16 mouse cellular contexts compared by ENCODE assay signal in genomic region chr13:29550203-29550602, GRCm38 (mm10).
DNase-seq lines count a peak whose midpoint lies in the region; ATAC-seq and TF ChIP-seq lines count a peak whose summit lies in the region.
"Had no signal": no experiment of that assay in that cellular context is flagged by ENCODE, and none has a peak within 500 bp of the region (broad histone marks: within the 10 kb centered on the region; RNA-seq: fewer than 3 reads in every experiment).

No protein-coding gene starts in this region.

- TF ChIP-seq POLR2A in limb, embryonic 14.5 days (IDR thresholded peaks at IDR 0.05; ENCODE audit: borderline replicate concordance, extremely low read depth, insufficient read depth, insufficient read length), result no peak

- H3K4me1 ChIP-seq in forebrain, embryonic 15.5 days, result peaks cover 9% of the 10 kb centered on the region
- H3K4me1 ChIP-seq in forebrain, embryonic 12.5 days, result no peaks in the 10 kb centered on the region
- H3K4me1 ChIP-seq in limb, embryonic 14.5 days (ENCODE audit: control insufficient read depth, insufficient read depth, low read length), result peaks cover 19% of the 10 kb centered on the region
- peaks cover 15% of the 10 kb centered on the region; the same call in 1 of the 2 replicates for H3K4me1 ChIP-seq in limb, embryonic 10.5 days
- H3K4me1 ChIP-seq in embryonic facial prominence, embryonic 14.5 days (ENCODE audit: control insufficient read depth, insufficient read depth, low read length), result peaks cover 9% of the 10 kb centered on the region; the same call in 1 of the 2 replicates
- H3K4me1 ChIP-seq in heart, postnatal 0 days (ENCODE audit: control insufficient read depth, insufficient read depth), result 0 out of 2 replicates have a peak, but pooled peaks cover 11% of the 10 kb centered on the region
- H3K4me1 ChIP-seq: hindbrain, embryonic 10.5 days had no signal

- no peaks in the 10 kb centered on the region for H3K27me3 ChIP-seq in forebrain, embryonic 15.5 days
- no peaks in the 10 kb centered on the region for H3K27me3 ChIP-seq in forebrain, embryonic 12.5 days
- no peaks in the 10 kb centered on the region for H3K27me3 ChIP-seq in limb, embryonic 14.5 days (ENCODE audit: control insufficient read depth, insufficient read depth, low read length)
- no peaks in the 10 kb centered on the region for H3K27me3 ChIP-seq in limb, embryonic 10.5 days (ENCODE audit: low read depth, poor library complexity, severe bottlenecking)
- no peaks in the 10 kb centered on the region for H3K27me3 ChIP-seq in embryonic facial prominence, embryonic 14.5 days (replicated peaks; ENCODE audit: control insufficient read depth, insufficient read depth, low read length)
- no peaks in the 10 kb centered on the region for H3K27me3 ChIP-seq in heart, postnatal 0 days (ENCODE audit: control insufficient read depth, insufficient read depth, low read length)
- H3K27me3 ChIP-seq: limb, embryonic 15.5 days; neural tube, embryonic 12.5 days had no signal

- peak; percentile 78 for ATAC-seq in forebrain, embryonic 15.5 days (replicated peaks)
- ATAC-seq in forebrain, embryonic 12.5 days (ENCODE audit: low FRiP score), result no peak
- no peak for ATAC-seq in limb, embryonic 14.5 days (ENCODE audit: low FRiP score, low read depth)
- no peak for ATAC-seq in embryonic facial prominence, embryonic 14.5 days (ENCODE audit: low read depth)
- peak; percentile 82 for ATAC-seq in heart, postnatal 0 days (ENCODE audit: insufficient read depth, low read depth)

- no peak overlapping the region for H3K4me3 ChIP-seq in forebrain, embryonic 15.5 days
- H3K4me3 ChIP-seq in forebrain, embryonic 12.5 days (replicated peaks), result no peak overlapping the region
- no peak overlapping the region for H3K4me3 ChIP-seq in limb, embryonic 14.5 days (replicated peaks; ENCODE audit: low read length)
- H3K4me3 ChIP-seq in limb, embryonic 10.5 days, result no peak overlapping the region
- H3K4me3 ChIP-seq in embryonic facial prominence, embryonic 14.5 days (ENCODE audit: low read depth, low read length), result no peak overlapping the region
- H3K4me3 ChIP-seq in heart, postnatal 0 days (ENCODE audit: low read depth, low read length), result no peak overlapping the region
- H3K4me3 ChIP-seq: hindbrain, embryonic 10.5 days; limb, embryonic 15.5 days; neural tube, embryonic 12.5 days had no signal

- no peaks in the 10 kb centered on the region for H3K36me3 ChIP-seq in forebrain, embryonic 15.5 days
- H3K36me3 ChIP-seq in forebrain, embryonic 12.5 days (replicated peaks), result no peaks in the 10 kb centered on the region
- no peaks in the 10 kb centered on the region; the same call in 1 of the 2 replicates for H3K36me3 ChIP-seq in limb, embryonic 14.5 days (ENCODE audit: control insufficient read depth, insufficient read depth, low read length)
- H3K36me3 ChIP-seq in limb, embryonic 10.5 days, result no peaks in the 10 kb centered on the region
- no peaks in the 10 kb centered on the region for H3K36me3 ChIP-seq in embryonic facial prominence, embryonic 14.5 days (ENCODE audit: control insufficient read depth, insufficient read depth, low read length)
- H3K36me3 ChIP-seq in heart, postnatal 0 days (replicated peaks; ENCODE audit: control insufficient read depth, insufficient read depth, low read length), result no peaks in the 10 kb centered on the region
- H3K36me3 ChIP-seq: hindbrain, embryonic 10.5 days; limb, embryonic 15.5 days; neural tube, embryonic 12.5 days had no signal

- WGBS in forebrain, embryonic 15.5 days, result 77% methylated on average over 6 of the region's 6 CpGs
- 92% methylated on average over 6 of the region's 6 CpGs for WGBS in forebrain, embryonic 12.5 days
- 84% methylated on average over 6 of the region's 6 CpGs for WGBS in limb, embryonic 14.5 days
- WGBS in limb, embryonic 10.5 days, result 91% methylated on average over 6 of the region's 6 CpGs
- WGBS in embryonic facial prominence, embryonic 14.5 days, result 84% methylated on average over 6 of the region's 6 CpGs
- 36% methylated on average over 6 of the region's 6 CpGs for WGBS in heart, postnatal 0 days

- no peak overlapping the region for H3K9ac ChIP-seq in forebrain, embryonic 15.5 days (replicated peaks)
- no peak overlapping the region for H3K9ac ChIP-seq in forebrain, embryonic 12.5 days
- no peak overlapping the region for H3K9ac ChIP-seq in limb, embryonic 14.5 days (ENCODE audit: low read depth, low read length, severe bottlenecking)
- no peak overlapping the region for H3K9ac ChIP-seq in embryonic facial prominence, embryonic 14.5 days (ENCODE audit: low read depth, low read length)
- H3K9ac ChIP-seq in heart, postnatal 0 days (replicated peaks; ENCODE audit: low read depth, low read length), result no peak overlapping the region
- H3K9ac ChIP-seq: limb, embryonic 15.5 days; neural tube, embryonic 12.5 days had no signal

- DNase-seq in limb, embryonic 14.5 days (ENCODE audit: low spot score), result no peak
- DNase-seq in limb, embryonic 10.5 days (ENCODE audit: low spot score), result no peak
- no peak for DNase-seq in embryonic facial prominence, embryonic 14.5 days (ENCODE audit: low spot score)
- peak; percentile 63 for DNase-seq in heart, postnatal 0 days (ENCODE audit: low spot score)
- DNase-seq in embryo, embryonic 11 days, result no peak
- DNase-seq: adrenal gland, adult 2 months; gastrocnemius, postnatal 36 days; layer of hippocampus, adult 9-11 months; lung, postnatal 4 days; thymus, postnatal 4 days had no signal

- H3K9me3 ChIP-seq in forebrain, embryonic 15.5 days, result no peaks in the 10 kb centered on the region
- no peaks in the 10 kb centered on the region for H3K9me3 ChIP-seq in forebrain, embryonic 12.5 days
- no peaks in the 10 kb centered on the region for H3K9me3 ChIP-seq in limb, embryonic 14.5 days (ENCODE audit: control insufficient read depth, low read length)
- H3K9me3 ChIP-seq in limb, embryonic 10.5 days (replicated peaks), result no peaks in the 10 kb centered on the region
- no peaks in the 10 kb centered on the region for H3K9me3 ChIP-seq in embryonic facial prominence, embryonic 14.5 days (ENCODE audit: control insufficient read depth, low read length)
- no peaks in the 10 kb centered on the region for H3K9me3 ChIP-seq in heart, postnatal 0 days (replicated peaks; ENCODE audit: control insufficient read depth, low read length)
- H3K9me3 ChIP-seq: hindbrain, embryonic 10.5 days; limb, embryonic 15.5 days; neural tube, embryonic 12.5 days had no signal

- H3K27ac ChIP-seq in forebrain, embryonic 15.5 days (replicated peaks), result 0 out of 2 replicates have a peak overlapping the region, but pooled peaks have one; percentile 73
- no peak overlapping the region for H3K27ac ChIP-seq in forebrain, embryonic 12.5 days
- peak overlapping the region; percentile 40; the same call in 1 of the 2 replicates for H3K27ac ChIP-seq in limb, embryonic 14.5 days (replicated peaks; ENCODE audit: low read depth, low read length)
- no peak overlapping the region for H3K27ac ChIP-seq in limb, embryonic 10.5 days
- H3K27ac ChIP-seq in embryonic facial prominence, embryonic 14.5 days (replicated peaks; ENCODE audit: low read depth, low read length), result peak overlapping the region; percentile 52
- peak overlapping the region; percentile 75 for H3K27ac ChIP-seq in heart, postnatal 0 days (ENCODE audit: low read depth)
- H3K27ac ChIP-seq: hindbrain, embryonic 10.5 days; limb, embryonic 15.5 days; neural tube, embryonic 12.5 days had no signal

- no peak; the same call in 1 of the 2 replicates for TF ChIP-seq EP300 in heart, postnatal 0 days (IDR thresholded peaks at IDR 0.05; ENCODE audit: low read depth)

- no peak overlapping the region for H3K4me2 ChIP-seq in forebrain, embryonic 15.5 days (replicated peaks)
- H3K4me2 ChIP-seq in forebrain, embryonic 12.5 days, result no peak overlapping the region
- no peak overlapping the region for H3K4me2 ChIP-seq in limb, embryonic 14.5 days (replicated peaks; ENCODE audit: low read depth, low read length, severe bottlenecking)
- no peak overlapping the region for H3K4me2 ChIP-seq in embryonic facial prominence, embryonic 14.5 days (ENCODE audit: low read depth, low read length)
- no peak overlapping the region for H3K4me2 ChIP-seq in heart, postnatal 0 days (ENCODE audit: low read depth, low read length)
- H3K4me2 ChIP-seq: limb, embryonic 15.5 days; midbrain, embryonic 11.5 days; neural tube, embryonic 12.5 days had no signal

- TF ChIP-seq CTCF in heart, postnatal 0 days (IDR thresholded peaks at IDR 0.05; ENCODE audit: low read depth), result no peak

Comparison
In these comparisons a context has a peak if more than half of its experiments do, and no peak if none do; other contexts are left out.
1. ATAC-seq: peak in forebrain, embryonic 15.5 days (single experiment) and heart, postnatal 0 days (single experiment); none in forebrain, embryonic 12.5 days (single experiment), limb, embryonic 14.5 days (single experiment) and embryonic facial prominence, embryonic 14.5 days (single experiment).
2. H3K27ac ChIP-seq: peak in forebrain, embryonic 15.5 days (single experiment), limb, embryonic 14.5 days (single experiment), embryonic facial prominence, embryonic 14.5 days (single experiment) and heart, postnatal 0 days (single experiment); none in forebrain, embryonic 12.5 days (single experiment) and limb, embryonic 10.5 days (single experiment).